Mouse (Mus musculus) erythroblast, adult 5-6 weeks (primary cell): Measurements from ENCODE around the gene Tmem37. TPM values are rescaled to one million over a fixed set of nuclear protein-coding genes. Genes with fewer than 3 reads are reported as not detected.

ENCODE experiments used
- ATAC-seq: replicated peaks from 2 replicates; pipeline ENCODE4 v1.8.0; 2016; ENCODE audit warnings: moderate number of reproducible peaks, mild to moderate bottlenecking, moderate TSS enrichment, inconsistent platforms; ENCODE audit not compliant: poor library complexity, low FRiP score, severe bottlenecking
- total RNA-seq, 2 experiments: library from RNA; stranded (forward) in 1 of 2; stranded (reverse) in 1 of 2; fragments of 150-400 nt in 1 of 2; fragments of 200-764, 138-1000 nt in 1 of 2; gene quantifications; 2 replicates each; pipeline versions ENCODE4 v1.2.3 to v1.2.4; 2015 to 2017; ENCODE audit warnings: low replicate concordance in 2 of 2

Tmem37 gene
- total RNA-seq, 2 experiments from 2014 or later: 1.5 TPM; not detected in 1

- ATAC-seq: no peak
These were observed 48.8 kb downstream of the Tmem37 start for GRCm38 (mm10) chr1:120025050-120025439.

GRCm38 (mm10) chr1:120024331-120025049 is 49.4 kb downstream of the Tmem37 start:
- no peak for ATAC-seq

DNA sequence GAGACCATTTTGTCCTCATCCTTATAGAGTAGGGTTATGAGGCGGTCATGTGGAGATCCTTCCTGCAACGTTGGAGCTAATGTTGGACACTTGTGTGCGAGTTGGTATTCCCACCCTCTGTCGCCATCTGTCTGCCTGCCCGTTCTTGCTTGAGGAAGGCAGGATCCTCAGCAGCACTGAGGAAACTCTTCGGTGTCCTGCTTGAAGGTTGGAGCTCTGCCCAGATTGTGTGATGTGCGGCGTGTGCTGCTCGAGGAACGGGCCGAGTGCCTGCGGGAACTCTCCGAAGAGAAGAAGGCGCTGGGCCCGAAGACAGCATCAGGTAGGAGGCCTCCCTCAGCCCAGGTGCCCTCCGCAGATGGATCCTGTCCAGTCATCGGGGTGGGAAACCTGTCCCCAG is 51.9 kb downstream of the Tmem37 start:
- ATAC-seq: no peak

GRCm38 (mm10) chr1:120020322-120020897 is 53.5 kb downstream of the Tmem37 start:
- ATAC-seq: no peak

- ATAC-seq: no peak
These were observed 54.4 kb downstream of the Tmem37 start for GRCm38 (mm10) chr1:120019428-120019827.

- ATAC-seq: no peak
These were observed 55.0 kb downstream of the Tmem37 start for GRCm38 (mm10) chr1:120018900-120019299.

Other genes with a start within 250 kb of the Tmem37 start
- 6.7 and 14.2 TPM in 2 replicates for gene Ptpn4, start 236.5 kb downstream of the Tmem37 start, total RNA-seq (2015; ENCODE audit: low replicate concordance)
- gene Ptpn4, start 236.5 kb downstream of the Tmem37 start, total RNA-seq (2017; ENCODE audit: low replicate concordance): 7.2 and 9.5 TPM in 2 replicates
- 1.5 and 1.9 TPM in 2 replicates for gene Tmem177, start 160.9 kb downstream of the Tmem37 start, total RNA-seq (2015; ENCODE audit: low replicate concordance)
- gene Tmem177, start 160.9 kb downstream of the Tmem37 start, total RNA-seq (2017; ENCODE audit: low replicate concordance): 1.7 and 2.9 TPM in 2 replicates
- gene Cfap221, start 76.8 kb downstream of the Tmem37 start, total RNA-seq (2015; ENCODE audit: low replicate concordance): not detected in 2 replicates
- gene Cfap221, start 76.8 kb downstream of the Tmem37 start, total RNA-seq (2017; ENCODE audit: low replicate concordance): not detected in 2 replicates
- not detected in 2 replicates for gene Sctr, start 67.2 kb downstream of the Tmem37 start, total RNA-seq (2015; ENCODE audit: low replicate concordance)
- not detected in 2 replicates for gene Sctr, start 67.2 kb downstream of the Tmem37 start, total RNA-seq (2017; ENCODE audit: low replicate concordance)
- 59.9 and 82.1 TPM in 2 replicates for gene Dbi, start 47.0 kb upstream of the Tmem37 start, total RNA-seq (2015; ENCODE audit: low replicate concordance)
- gene Dbi, start 47.0 kb upstream of the Tmem37 start, total RNA-seq (2017; ENCODE audit: low replicate concordance): 73.0 and 77.2 TPM in 2 replicates
- 6.5 and 8.2 TPM in 2 replicates for gene 3110009E18Rik, start 47.1 kb upstream of the Tmem37 start, total RNA-seq (2015; ENCODE audit: low replicate concordance)
- gene 3110009E18Rik, start 47.1 kb upstream of the Tmem37 start, total RNA-seq (2017; ENCODE audit: low replicate concordance): not detected in 2 replicates
- gene Steap3, start 198.6 kb upstream of the Tmem37 start, total RNA-seq (2015; ENCODE audit: low replicate concordance): 6.3 and 11.7 TPM in 2 replicates
- 6.1 and 6.4 TPM in 2 replicates for gene Steap3, start 198.6 kb upstream of the Tmem37 start, total RNA-seq (2017; ENCODE audit: low replicate concordance)